Mouse (Mus musculus) liver, adult 2 months (tissue): ENCODE results near the gene Atp8b4.

ENCODE experiments used
- CTCF ChIP-seq: fragments of 200-500 bp; IDR thresholded peaks from 2 replicates; pipeline ENCODE4 v1.5.1; 2011; ENCODE audit warnings: low read depth, low read length, control low read depth
- POLR2A ChIP-seq: fragments of 200-500 bp; IDR thresholded peaks from 2 replicates; pipeline ENCODE4 v1.6.1; 2011; ENCODE audit warnings: low read length, control low read depth; ENCODE audit not compliant: insufficient read depth; ENCODE audit errors: extremely low read depth

DNA sequence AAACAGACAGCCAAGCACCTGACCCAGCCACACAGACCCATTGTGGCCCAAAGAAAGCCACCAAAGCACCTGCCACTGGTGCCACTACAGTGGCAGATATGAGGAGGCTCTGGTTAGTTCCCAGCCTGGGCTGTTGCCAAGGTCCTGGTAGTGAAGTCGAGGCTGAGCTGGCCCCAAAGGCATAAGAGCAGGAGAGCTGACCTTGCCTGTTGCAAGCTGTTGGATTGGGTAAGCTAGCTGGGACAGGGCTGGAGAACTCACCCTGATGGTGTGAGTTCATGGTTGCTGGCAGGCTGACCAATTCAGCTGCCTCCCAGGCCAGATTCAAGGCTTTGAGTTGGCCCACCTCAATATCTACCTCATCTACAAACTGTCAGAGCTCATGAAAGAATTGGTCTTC lies 4.7 kb upstream of the Atp8b4 start:
- TF ChIP-seq CTCF: no peak
- no peak for TF ChIP-seq POLR2A
